Mouse (Mus musculus): ENCODE results near the gene R3hdm4. TPM values are rescaled to one million over a fixed set of nuclear protein-coding genes. Genes with fewer than 3 reads are reported as not detected.

R3hdm4 gene
- polyA plus RNA-seq, 1 experiment from 2014 or later = 228 TPM

GRCm38 (mm10) chr10:79873313-79873712 is 47.7 kb downstream of the R3hdm4 start:
- Histone ChIP-seq H3K27me3 (ENCODE audit: control insufficient read depth, insufficient read depth, low read length) (no peaks in the 10 kb centered on the region; the same call in 1 of the 2 replicates), H3K9ac (peak overlapping the region; percentile 96), H3K36me3 (replicated peaks; ENCODE audit: control insufficient read depth, insufficient read depth) (peaks cover 37% of the 10 kb centered on the region), H3K4me1 (replicated peaks; ENCODE audit: control insufficient read depth, insufficient read depth, low read length) (peaks cover 41% of the 10 kb centered on the region), H3K4me3 (replicated peaks; ENCODE audit: low read length) (peak overlapping the region; percentile 67), H3K4me2 (replicated peaks) (peak overlapping the region; percentile 87), H3K27ac (peak overlapping the region; percentile 96), H3K9me3 (ENCODE audit: control insufficient read depth, low read length) (no peaks in the 10 kb centered on the region)
- ATAC-seq (ENCODE audit: low FRiP score) = no peak
- WGBS = 2% methylated on average over 6 of the region's 6 CpGs
- no peak for DNase-seq (ENCODE audit: low spot score)

- no peak for DNase-seq (ENCODE audit: low spot score)
- H3K4me2 ChIP-seq (replicated peaks) = peak overlapping the region; percentile 87
- no peaks in the 10 kb centered on the region for H3K9me3 ChIP-seq (ENCODE audit: control insufficient read depth, low read length)
- H3K9ac ChIP-seq = peak overlapping the region; percentile 96
- no peaks in the 10 kb centered on the region; the same call in 1 of the 2 replicates for H3K27me3 ChIP-seq (ENCODE audit: control insufficient read depth, insufficient read depth, low read length)
- ATAC-seq (ENCODE audit: low FRiP score) = no peak
- peaks cover 41% of the 10 kb centered on the region for H3K4me1 ChIP-seq (replicated peaks; ENCODE audit: control insufficient read depth, insufficient read depth, low read length)
- peaks cover 39% of the 10 kb centered on the region for H3K36me3 ChIP-seq (replicated peaks; ENCODE audit: control insufficient read depth, insufficient read depth)
- WGBS = 48% methylated on average over 3 of the region's 3 CpGs
- peak overlapping the region; percentile 96 for H3K27ac ChIP-seq
- H3K4me3 ChIP-seq (replicated peaks; ENCODE audit: low read length) = peak overlapping the region; percentile 67
These were observed 48.1 kb downstream of the R3hdm4 start for GRCm38 (mm10) chr10:79872862-79873261.

DNA sequence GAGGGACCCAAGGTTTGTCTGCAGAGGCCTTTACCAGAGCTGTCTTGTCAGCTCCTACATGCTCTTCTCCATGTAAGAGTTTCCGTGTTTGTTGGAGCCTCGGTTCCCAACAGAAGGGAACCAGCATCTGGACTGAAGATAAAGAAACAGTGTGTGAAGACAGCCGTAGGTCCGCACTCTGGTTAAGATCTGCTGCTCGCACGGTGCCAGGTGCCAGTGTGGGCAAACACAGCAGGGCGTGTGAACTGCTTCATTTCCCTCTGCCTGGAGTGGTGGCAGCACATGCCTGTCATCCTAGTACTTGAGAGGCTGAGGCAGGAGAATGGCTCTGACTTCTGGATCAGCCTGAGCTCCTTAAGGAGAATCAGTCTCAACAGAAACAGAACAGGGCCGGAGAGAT is 49.2 kb downstream of the R3hdm4 start:
- H3K4me3 ChIP-seq (replicated peaks; ENCODE audit: low read length) = peak overlapping the region; percentile 67
- no peaks in the 10 kb centered on the region for H3K9me3 ChIP-seq (ENCODE audit: control insufficient read depth, low read length)
- H3K36me3 ChIP-seq (replicated peaks; ENCODE audit: control insufficient read depth, insufficient read depth) = peaks cover 48% of the 10 kb centered on the region
- peak overlapping the region; percentile 96; the same call in 1 of the 2 replicates for H3K9ac ChIP-seq
- ATAC-seq (ENCODE audit: low FRiP score) (no peak), DNase-seq (ENCODE audit: low spot score) (no peak)
- no peak overlapping the region for H3K27ac ChIP-seq
- 93% methylated on average over 8 of the region's 8 CpGs for WGBS
- peaks cover 41% of the 10 kb centered on the region for H3K4me1 ChIP-seq (replicated peaks; ENCODE audit: control insufficient read depth, insufficient read depth, low read length)
- no peaks in the 10 kb centered on the region for H3K27me3 ChIP-seq (ENCODE audit: control insufficient read depth, insufficient read depth, low read length)
- peak overlapping the region; percentile 87 for H3K4me2 ChIP-seq (replicated peaks)

- H3K4me3 ChIP-seq (replicated peaks; ENCODE audit: low read length) = no peak overlapping the region
- peaks cover 96% of the 10 kb centered on the region for H3K36me3 ChIP-seq (replicated peaks; ENCODE audit: control insufficient read depth, insufficient read depth)
- H3K9me3 ChIP-seq (ENCODE audit: control insufficient read depth, low read length) = no peaks in the 10 kb centered on the region
- no peak overlapping the region for H3K4me2 ChIP-seq (replicated peaks)
- DNase-seq (ENCODE audit: low spot score) (no peak), ATAC-seq (ENCODE audit: low FRiP score) (no peak)
- 83% methylated on average over 11 of the region's 11 CpGs for WGBS
- no peak overlapping the region for H3K27ac ChIP-seq
- H3K9ac ChIP-seq = no peak overlapping the region
- H3K27me3 ChIP-seq (ENCODE audit: control insufficient read depth, insufficient read depth, low read length) = no peaks in the 10 kb centered on the region
- H3K4me1 ChIP-seq (replicated peaks; ENCODE audit: control insufficient read depth, insufficient read depth, low read length) = peaks cover 19% of the 10 kb centered on the region
These were observed 54.4 kb downstream of the R3hdm4 start for GRCm38 (mm10) chr10:79866601-79867000.

DNA sequence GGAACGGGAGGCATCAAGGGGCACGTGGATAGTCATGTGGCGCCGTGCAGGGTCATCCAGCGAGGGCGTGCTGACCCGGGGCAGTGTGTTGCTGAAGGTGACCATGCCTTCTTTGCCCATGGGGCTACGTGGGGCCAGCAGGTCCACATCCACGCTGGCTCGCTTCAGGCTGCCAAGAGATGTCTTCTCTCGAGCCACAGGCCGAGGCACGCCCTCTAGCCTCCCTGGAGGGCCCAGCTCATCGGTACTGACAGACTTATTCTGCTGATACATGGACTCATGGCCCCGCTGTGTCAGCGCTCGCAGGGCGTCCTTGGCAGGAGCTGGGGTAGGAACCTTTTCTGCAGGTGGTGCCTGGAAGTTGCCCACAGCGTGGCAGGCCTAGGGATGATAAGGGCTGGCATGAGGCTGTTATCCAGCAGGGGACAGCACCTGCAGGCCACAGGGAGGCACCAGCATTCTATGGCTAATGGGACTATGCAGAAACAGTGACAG is 55.2 kb downstream of the R3hdm4 start:
- no peaks in the 10 kb centered on the region for H3K27me3 ChIP-seq (ENCODE audit: control insufficient read depth, insufficient read depth, low read length)
- no peak overlapping the region for H3K4me3 ChIP-seq (replicated peaks; ENCODE audit: low read length)
- no peak overlapping the region for H3K4me2 ChIP-seq (replicated peaks)
- H3K27ac ChIP-seq = no peak overlapping the region
- H3K9ac ChIP-seq = 0 out of 2 replicates have a peak overlapping the region, but pooled peaks have one; percentile 16
- peaks cover 96% of the 10 kb centered on the region for H3K36me3 ChIP-seq (replicated peaks; ENCODE audit: control insufficient read depth, insufficient read depth)
- WGBS = 74% methylated on average over 19 of the region's 19 CpGs
- no peaks in the 10 kb centered on the region for H3K9me3 ChIP-seq (ENCODE audit: control insufficient read depth, low read length)
- H3K4me1 ChIP-seq (replicated peaks; ENCODE audit: control insufficient read depth, insufficient read depth, low read length) = peaks cover 13% of the 10 kb centered on the region
- DNase-seq (ENCODE audit: low spot score) (no peak), ATAC-seq (ENCODE audit: low FRiP score) (no peak)

DNA sequence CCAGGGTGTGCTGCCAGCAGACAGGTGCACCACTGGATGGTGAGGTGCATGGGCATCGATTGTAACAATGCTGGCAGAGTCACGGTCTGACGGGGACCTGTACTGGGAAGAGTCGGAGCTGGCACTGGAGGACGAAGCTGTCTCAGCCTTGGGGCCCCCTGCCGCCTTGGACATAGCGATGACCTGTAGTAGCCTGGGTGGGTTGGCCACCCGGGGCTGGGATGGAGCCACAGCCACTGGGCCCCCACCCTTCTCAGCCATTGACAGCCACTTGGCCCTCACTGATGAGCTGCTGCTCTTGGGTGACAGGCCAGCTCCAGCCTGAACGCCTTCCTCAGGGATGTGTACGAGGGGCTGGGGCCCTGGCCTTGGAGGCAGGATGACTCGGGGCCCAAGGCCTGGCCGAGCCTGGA is 55.8 kb downstream of the R3hdm4 start:
- no peaks in the 10 kb centered on the region for H3K9me3 ChIP-seq (ENCODE audit: control insufficient read depth, low read length)
- H3K4me3 ChIP-seq (replicated peaks; ENCODE audit: low read length) = no peak overlapping the region
- H3K27ac ChIP-seq = 0 out of 2 replicates have a peak overlapping the region, but pooled peaks have one; percentile 26
- no peak overlapping the region for H3K4me2 ChIP-seq (replicated peaks)
- WGBS = 56% methylated on average over 12 of the region's 12 CpGs
- peaks cover 96% of the 10 kb centered on the region for H3K36me3 ChIP-seq (replicated peaks; ENCODE audit: control insufficient read depth, insufficient read depth)
- no peak for DNase-seq (ENCODE audit: low spot score)
- ATAC-seq (ENCODE audit: low FRiP score) = 0 out of 2 replicates have a peak, but pooled peaks have one; percentile 9
- H3K4me1 ChIP-seq (replicated peaks; ENCODE audit: control insufficient read depth, insufficient read depth, low read length) = peaks cover 13% of the 10 kb centered on the region
- no peak overlapping the region for H3K9ac ChIP-seq
- H3K27me3 ChIP-seq (ENCODE audit: control insufficient read depth, insufficient read depth, low read length) = no peaks in the 10 kb centered on the region

DNA sequence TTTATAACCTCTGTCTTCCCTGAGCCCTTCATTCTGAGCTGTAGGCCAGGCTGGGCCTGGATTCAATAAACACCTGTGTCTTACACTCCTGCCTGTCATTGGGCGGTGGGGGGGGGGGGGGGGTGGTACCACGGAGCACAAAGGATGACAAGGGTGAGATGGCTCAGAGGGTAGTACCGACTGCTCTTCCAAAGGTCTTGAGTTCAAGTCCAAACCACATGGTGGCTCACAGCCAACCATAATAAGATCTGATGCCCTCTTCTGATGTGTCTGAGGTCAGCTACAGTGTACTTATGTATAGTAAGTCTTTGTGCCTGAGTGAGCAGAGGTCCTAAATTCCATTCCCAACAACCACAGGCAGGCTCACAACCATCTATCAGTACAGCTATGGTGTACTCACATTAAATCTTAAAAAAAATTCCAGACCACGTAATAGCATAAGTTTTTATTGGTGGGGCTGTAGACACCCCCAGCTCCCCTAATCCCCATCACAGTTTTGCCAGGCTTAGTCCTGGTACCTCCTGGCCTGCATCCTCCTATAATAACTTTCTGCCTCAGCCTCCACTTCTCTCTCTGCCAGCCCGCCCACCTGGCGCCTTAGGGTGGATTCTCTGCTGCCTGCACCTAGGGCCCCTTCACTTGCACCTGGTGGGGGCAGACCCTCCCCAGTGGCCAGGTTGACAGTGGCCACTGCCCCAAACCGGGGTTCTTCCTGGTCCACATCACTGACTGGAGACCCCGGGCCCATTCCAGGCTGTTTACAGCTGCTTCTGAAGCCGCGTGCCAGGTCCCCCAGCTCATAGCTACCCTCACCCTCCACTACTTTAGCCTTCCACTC is 56.4 kb downstream of the R3hdm4 start:
- H3K9me3 ChIP-seq (ENCODE audit: control insufficient read depth, low read length) = no peaks in the 10 kb centered on the region
- H3K36me3 ChIP-seq (replicated peaks; ENCODE audit: control insufficient read depth, insufficient read depth) = peaks cover 96% of the 10 kb centered on the region
- peaks cover 9% of the 10 kb centered on the region for H3K4me1 ChIP-seq (replicated peaks; ENCODE audit: control insufficient read depth, insufficient read depth, low read length)
- H3K27ac ChIP-seq = 0 out of 2 replicates have a peak overlapping the region, but pooled peaks have one; percentile 26
- no peak overlapping the region for H3K9ac ChIP-seq
- H3K4me3 ChIP-seq (replicated peaks; ENCODE audit: low read length) = no peak overlapping the region
- ATAC-seq (ENCODE audit: low FRiP score) = 0 out of 2 replicates have a peak, but pooled peaks have one; percentile 4
- no peaks in the 10 kb centered on the region for H3K27me3 ChIP-seq (ENCODE audit: control insufficient read depth, insufficient read depth, low read length)
- H3K4me2 ChIP-seq (replicated peaks) = no peak overlapping the region
- WGBS = 60% methylated on average over 10 of the region's 10 CpGs
- DNase-seq (ENCODE audit: low spot score) = no peak

DNA sequence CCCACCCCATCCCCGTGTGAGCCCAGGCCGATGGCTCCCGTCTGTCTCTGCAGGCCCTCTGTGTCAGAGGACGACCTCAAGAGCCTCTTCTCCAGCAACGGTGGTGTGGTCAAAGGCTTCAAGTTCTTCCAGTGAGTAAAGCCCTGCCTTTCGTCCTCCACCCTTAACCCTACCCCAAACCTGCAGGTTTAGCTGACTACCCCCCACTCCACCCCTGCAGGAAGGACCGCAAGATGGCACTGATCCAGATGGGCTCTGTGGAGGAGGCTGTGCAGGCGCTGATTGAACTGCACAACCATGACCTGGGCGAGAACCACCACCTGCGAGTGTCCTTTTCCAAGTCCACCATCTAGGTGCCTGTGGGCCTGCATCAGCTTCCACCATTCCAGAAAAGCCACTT is 58.1 kb downstream of the R3hdm4 start:
- DNase-seq (ENCODE audit: low spot score) (no peak), ATAC-seq (ENCODE audit: low FRiP score) (no peak)
- Histone ChIP-seq H3K4me1 (replicated peaks; ENCODE audit: control insufficient read depth, insufficient read depth, low read length) (peaks cover 16% of the 10 kb centered on the region), H3K27ac (no peak overlapping the region), H3K4me2 (replicated peaks) (no peak overlapping the region), H3K9me3 (ENCODE audit: control insufficient read depth, low read length) (no peaks in the 10 kb centered on the region), H3K36me3 (replicated peaks; ENCODE audit: control insufficient read depth, insufficient read depth) (peaks cover 97% of the 10 kb centered on the region), H3K9ac (no peak overlapping the region), H3K27me3 (ENCODE audit: control insufficient read depth, insufficient read depth, low read length) (no peaks in the 10 kb centered on the region), H3K4me3 (replicated peaks; ENCODE audit: low read length) (no peak overlapping the region)
- 72% methylated on average over 10 of the region's 10 CpGs for WGBS

DNA sequence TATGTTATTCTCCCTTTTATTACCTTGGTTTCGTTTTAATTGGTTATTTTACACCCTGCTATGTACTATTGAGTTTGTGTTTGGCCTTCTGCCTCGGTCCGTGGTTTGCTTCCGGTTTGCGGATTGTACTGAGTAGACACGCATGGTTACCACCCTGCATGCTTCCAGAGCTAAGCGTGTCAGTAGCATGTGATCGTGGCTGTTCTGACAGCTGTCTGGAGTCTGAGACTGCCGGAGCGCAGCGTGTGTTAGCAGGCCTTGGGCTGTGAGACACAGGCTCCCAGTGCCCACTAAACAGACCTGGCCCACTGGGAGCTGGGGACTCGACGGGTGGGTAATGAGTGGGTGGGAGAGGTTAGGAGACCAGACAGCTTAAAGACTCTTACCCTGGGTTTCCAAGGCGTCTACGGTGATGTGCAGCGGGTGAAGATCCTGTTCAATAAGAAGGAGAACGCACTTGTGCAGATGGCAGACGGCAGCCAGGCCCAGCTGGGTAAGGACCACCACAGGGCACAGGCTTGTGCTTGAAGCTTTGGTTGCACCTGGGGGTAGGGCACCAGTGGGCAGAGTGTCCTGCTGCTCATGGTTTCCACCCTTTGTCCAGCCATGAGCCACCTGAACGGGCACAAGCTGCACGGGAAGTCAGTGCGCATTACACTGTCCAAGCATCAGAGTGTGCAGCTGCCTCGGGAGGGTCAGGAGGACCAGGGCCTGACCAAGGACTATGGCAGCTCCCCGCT is 58.8 kb downstream of the R3hdm4 start:
- H3K9ac ChIP-seq = no peak overlapping the region
- H3K4me1 ChIP-seq (replicated peaks; ENCODE audit: control insufficient read depth, insufficient read depth, low read length) = peaks cover 23% of the 10 kb centered on the region

More for the DNA sequence above, 58.8 kb downstream of the R3hdm4 start:
- no peaks in the 10 kb centered on the region for H3K27me3 ChIP-seq (ENCODE audit: control insufficient read depth, insufficient read depth, low read length)
- no peaks in the 10 kb centered on the region for H3K9me3 ChIP-seq (ENCODE audit: control insufficient read depth, low read length)
- H3K4me3 ChIP-seq (replicated peaks; ENCODE audit: low read length) = no peak overlapping the region
- whole genome bisulfite sequencing = 75% methylated on average over 23 of the region's 23 CpGs
- ATAC-seq (ENCODE audit: low FRiP score) = no peak
- H3K27ac ChIP-seq = no peak overlapping the region
- no peak overlapping the region for H3K4me2 ChIP-seq (replicated peaks)
- peaks cover 98% of the 10 kb centered on the region for H3K36me3 ChIP-seq (replicated peaks; ENCODE audit: control insufficient read depth, insufficient read depth)
- no peak for DNase-seq (ENCODE audit: low spot score)

Measured in hindbrain, embryonic 14.5 days (tissue).